Mouse (Mus musculus) forebrain, embryonic 13.5 days (tissue): ENCODE data around the gene Uroc1. TPM values are rescaled to one million over a fixed set of nuclear protein-coding genes. Genes with fewer than 3 reads are reported as not detected.

Experiments
- ATAC-seq: fragments of 200-750 bp; cut with Nextera tagmentation; 2 replicates; pipeline ENCODE4 v1.8.0; 2017
- H3K27ac ChIP-seq: fragments of 300-500 bp; sonication (generic); 2 replicates; pipeline ENCODE4 v1.5.1; 2015; ENCODE audit warnings: inconsistent platforms, mild to moderate bottlenecking, moderate library complexity
- H3K27me3 ChIP-seq: fragments of 300-500 bp; sonication (generic); 2 replicates; pipeline ENCODE4 v1.6.1; 2015; ENCODE audit warnings: mild to moderate bottlenecking, inconsistent platforms
- H3K36me3 ChIP-seq: fragments of 300-500 bp; sonication (generic); 2 replicates; pipeline ENCODE4 v1.6.1; 2015; ENCODE audit warnings: mild to moderate bottlenecking, inconsistent platforms; ENCODE audit not compliant: poor library complexity, severe bottlenecking
- H3K4me1 ChIP-seq: fragments of 300-500 bp; sonication (generic); 2 replicates; pipeline ENCODE4 v1.6.1; 2015; ENCODE audit warnings: inconsistent platforms
- H3K4me2 ChIP-seq: fragments of 300-500 bp; sonication (generic); 2 replicates; pipeline ENCODE4 v1.6.1; 2015; ENCODE audit warnings: inconsistent platforms, mild to moderate bottlenecking, moderate library complexity
- H3K4me3 ChIP-seq: fragments of 300-500 bp; sonication (generic); 2 replicates; pipeline ENCODE4 v1.5.1; 2015; ENCODE audit warnings: mild to moderate bottlenecking, inconsistent platforms
- H3K9ac ChIP-seq: fragments of 300-500 bp; sonication (generic); 2 replicates; pipeline ENCODE4 v1.6.1; 2015; ENCODE audit warnings: mild to moderate bottlenecking, inconsistent platforms
- H3K9me3 ChIP-seq: fragments of 300-500 bp; sonication (generic); replicated peaks from 2 replicates; pipeline ENCODE4 v1.6.1; 2016; ENCODE audit warnings: inconsistent platforms
- WGBS: fragments of 180-500 bp; shearing (Covaris S2); methylation state at CpG from one replicate; pipeline ENCODE4 v1.1.7; 2015; 5-methylcytosine and 5-hydroxymethylcytosine counted together
- polyA plus RNA-seq: library from polyadenylated mRNA; unstranded; fragments of >200 nt; fragmentation: Nextera tagmentation; extraction: Ambion mirVana; gene quantifications from 2 replicates; pipeline ENCODE4 v1.2.1, GENCODE M21; 2015

Uroc1 gene
- polyA plus RNA-seq, 1 experiment from 2014 or later = not detected

DNA sequence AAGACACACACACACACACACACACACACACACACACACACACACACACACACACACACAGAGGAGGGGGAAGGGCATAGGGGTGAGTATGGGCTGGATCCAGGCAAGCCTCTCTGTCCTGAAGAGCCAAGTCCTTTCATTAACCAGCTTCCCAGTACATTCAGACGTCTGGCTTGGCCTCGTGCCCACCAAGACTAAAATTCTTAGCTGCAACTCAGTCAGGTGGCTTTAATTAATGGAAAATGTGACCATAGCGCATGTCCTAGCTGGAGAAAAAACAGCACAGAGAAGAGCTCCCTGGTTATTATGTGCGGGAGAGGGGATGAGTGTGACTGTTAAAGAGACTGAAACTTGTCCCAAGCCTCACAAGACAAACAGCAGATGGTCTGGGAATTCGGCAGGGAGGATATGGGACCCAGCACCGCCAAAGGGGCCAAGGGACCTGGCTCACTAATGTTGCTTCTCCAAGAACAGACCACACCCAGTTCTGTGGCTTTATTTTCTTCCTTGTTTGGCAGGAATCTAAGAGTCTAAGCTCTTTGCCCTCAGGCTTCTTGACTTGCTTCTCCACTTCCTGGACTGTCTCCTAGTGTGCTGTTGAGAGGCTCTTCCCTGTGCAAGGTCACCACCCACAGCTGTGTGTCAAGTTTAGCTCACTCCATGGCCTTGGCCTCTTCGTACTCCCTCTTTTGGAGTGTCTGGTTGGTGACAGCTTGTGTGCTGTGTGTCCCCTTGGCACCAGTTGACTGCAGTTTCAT is 27.1 kb downstream of the Uroc1 start:
- peak overlapping the region; percentile 12; the same call in 1 of the 2 replicates for H3K27ac ChIP-seq
- no peak overlapping the region for H3K9ac ChIP-seq
- no peak overlapping the region for H3K4me2 ChIP-seq
- 42% methylated on average over 7 of the region's 7 CpGs for WGBS
- peak; percentile 77; the same call in 1 of the 2 replicates for ATAC-seq
- H3K9me3 ChIP-seq = no peaks in the 10 kb centered on the region
- H3K27me3 ChIP-seq = peaks cover 3% of the 10 kb centered on the region; the same call in 1 of the 2 replicates
- H3K36me3 ChIP-seq = no peaks in the 10 kb centered on the region
- H3K4me3 ChIP-seq = no peak overlapping the region
- peaks cover 21% of the 10 kb centered on the region for H3K4me1 ChIP-seq

DNA sequence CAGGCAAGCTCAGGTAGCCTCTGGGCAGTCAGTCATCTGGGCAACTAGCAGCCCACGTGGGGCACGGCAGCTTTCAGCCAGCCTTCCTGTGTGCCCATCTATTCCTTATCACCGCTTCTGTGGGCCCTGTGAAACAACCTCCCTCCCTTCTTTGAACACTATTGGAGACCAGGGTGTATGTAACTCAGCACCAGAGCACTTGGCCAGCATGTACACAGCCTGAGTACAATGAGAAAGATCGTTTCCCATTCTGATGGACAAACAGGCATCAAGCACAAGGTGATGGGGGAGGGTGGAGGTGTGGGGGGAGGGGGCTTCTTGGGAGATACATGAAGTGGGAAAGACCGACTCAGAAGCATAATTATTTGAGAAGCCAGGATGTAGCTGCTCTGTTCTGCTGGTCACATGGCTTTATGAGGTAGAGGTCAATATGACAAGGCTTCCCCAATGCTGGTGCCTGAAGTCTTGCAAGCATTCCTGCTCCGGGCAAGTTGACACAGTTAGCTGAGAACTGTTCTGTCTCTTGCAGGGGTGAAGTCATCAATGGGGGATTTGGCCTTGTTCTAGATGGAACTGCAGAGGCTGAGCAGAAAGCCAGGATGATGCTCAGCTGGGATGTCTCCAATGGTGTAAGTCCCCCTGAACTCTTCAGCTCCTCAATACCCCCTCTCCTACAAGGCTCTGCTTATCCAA is 28.0 kb downstream of the Uroc1 start:
- no peak overlapping the region for H3K9ac ChIP-seq
- 85% methylated on average over 6 of the region's 6 CpGs for WGBS
- no peak overlapping the region for H3K27ac ChIP-seq
- H3K4me3 ChIP-seq = no peak overlapping the region
- H3K4me1 ChIP-seq = peaks cover 21% of the 10 kb centered on the region
- H3K9me3 ChIP-seq = no peaks in the 10 kb centered on the region
- peaks cover 3% of the 10 kb centered on the region; the same call in 1 of the 2 replicates for H3K27me3 ChIP-seq
- H3K4me2 ChIP-seq = no peak overlapping the region
- no peak for ATAC-seq
- H3K36me3 ChIP-seq = no peaks in the 10 kb centered on the region

DNA sequence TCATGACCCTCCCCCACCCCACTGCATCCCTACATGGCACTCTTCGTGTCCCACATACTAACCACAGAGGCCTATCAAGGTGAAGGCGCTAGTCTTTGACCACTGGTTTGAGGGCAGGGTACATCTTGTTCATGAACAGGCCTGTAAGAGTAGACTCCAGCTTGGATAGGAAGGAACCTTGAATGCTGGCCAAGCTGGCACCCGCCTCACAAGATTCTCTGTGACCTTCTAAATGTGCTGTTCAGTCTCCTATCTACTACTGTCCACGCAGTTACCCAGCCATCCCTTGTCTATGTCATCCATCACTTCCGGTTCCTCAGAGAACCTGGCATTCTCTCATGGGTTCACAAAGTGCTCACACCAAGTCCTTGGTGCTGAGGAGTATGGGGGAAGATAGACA is 30.2 kb downstream of the Uroc1 start:
- Histone ChIP-seq H3K9ac (no peak overlapping the region), H3K4me2 (no peak overlapping the region), H3K4me1 (peaks cover 21% of the 10 kb centered on the region), H3K27ac (no peak overlapping the region), H3K4me3 (no peak overlapping the region), H3K9me3 (no peaks in the 10 kb centered on the region), H3K36me3 (no peaks in the 10 kb centered on the region), H3K27me3 (peaks cover 3% of the 10 kb centered on the region; the same call in 1 of the 2 replicates)
- no peak for ATAC-seq
- 91% methylated on average over 5 of the region's 5 CpGs for WGBS

DNA sequence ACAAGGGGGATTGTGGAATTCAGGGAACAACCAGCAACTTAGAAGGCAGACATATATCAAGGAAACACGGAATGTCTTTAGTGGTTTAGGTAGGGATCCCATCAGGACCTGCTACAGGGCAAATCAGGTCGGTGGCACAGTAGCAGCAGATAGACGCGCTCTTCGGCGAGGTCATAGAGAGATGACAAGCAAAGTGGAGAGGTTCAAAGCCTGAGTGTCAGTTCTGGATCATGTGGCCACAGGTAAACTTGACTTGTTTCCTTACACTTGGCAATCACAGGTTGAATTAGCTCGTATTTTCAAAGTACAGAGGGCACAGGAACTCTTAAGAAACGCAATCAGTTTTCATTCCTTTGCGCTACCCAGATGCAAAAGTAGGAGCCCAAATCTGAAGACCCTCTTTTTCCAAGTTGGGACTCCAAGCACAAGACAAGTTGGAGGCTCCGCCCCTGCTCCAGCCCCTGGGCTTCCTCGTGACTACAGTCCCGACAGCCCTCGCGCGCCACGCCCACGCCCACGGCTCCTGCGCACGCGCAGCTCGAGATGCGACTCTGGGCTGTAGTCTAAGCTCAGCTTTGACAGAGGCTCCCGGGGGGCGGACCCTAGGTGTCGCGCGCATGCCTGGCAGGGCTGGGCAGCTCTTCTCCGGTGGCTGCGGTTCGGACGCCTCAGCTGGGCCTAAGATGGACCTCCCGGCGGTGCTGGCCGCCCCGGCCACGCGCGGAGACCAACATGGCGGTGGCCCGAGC is 36.1 kb downstream of the Uroc1 start, which contains the start of gene Zxdc:
Gene Zxdc, plus strand, starts transcription at position 517 of the 749 bp plus-strand sequence.
- peak; percentile 98 for ATAC-seq
- no peaks in the 10 kb centered on the region for H3K9me3 ChIP-seq
- H3K4me3 ChIP-seq = peak within 1 kb of the TSS; percentile 94
- H3K4me2 ChIP-seq = peak within 1 kb of the TSS; percentile 99
- peaks cover 17% of the 10 kb centered on the region for H3K36me3 ChIP-seq
- peak within 1 kb of the TSS; percentile 91 for H3K9ac ChIP-seq
- peaks cover 30% of the 10 kb centered on the region for H3K4me1 ChIP-seq
- H3K27ac ChIP-seq = peak within 1 kb of the TSS; percentile 85
- WGBS = 5% methylated on average over 40 of the region's 41 CpGs
- H3K27me3 ChIP-seq = peaks cover 3% of the 10 kb centered on the region; the same call in 1 of the 2 replicates

DNA sequence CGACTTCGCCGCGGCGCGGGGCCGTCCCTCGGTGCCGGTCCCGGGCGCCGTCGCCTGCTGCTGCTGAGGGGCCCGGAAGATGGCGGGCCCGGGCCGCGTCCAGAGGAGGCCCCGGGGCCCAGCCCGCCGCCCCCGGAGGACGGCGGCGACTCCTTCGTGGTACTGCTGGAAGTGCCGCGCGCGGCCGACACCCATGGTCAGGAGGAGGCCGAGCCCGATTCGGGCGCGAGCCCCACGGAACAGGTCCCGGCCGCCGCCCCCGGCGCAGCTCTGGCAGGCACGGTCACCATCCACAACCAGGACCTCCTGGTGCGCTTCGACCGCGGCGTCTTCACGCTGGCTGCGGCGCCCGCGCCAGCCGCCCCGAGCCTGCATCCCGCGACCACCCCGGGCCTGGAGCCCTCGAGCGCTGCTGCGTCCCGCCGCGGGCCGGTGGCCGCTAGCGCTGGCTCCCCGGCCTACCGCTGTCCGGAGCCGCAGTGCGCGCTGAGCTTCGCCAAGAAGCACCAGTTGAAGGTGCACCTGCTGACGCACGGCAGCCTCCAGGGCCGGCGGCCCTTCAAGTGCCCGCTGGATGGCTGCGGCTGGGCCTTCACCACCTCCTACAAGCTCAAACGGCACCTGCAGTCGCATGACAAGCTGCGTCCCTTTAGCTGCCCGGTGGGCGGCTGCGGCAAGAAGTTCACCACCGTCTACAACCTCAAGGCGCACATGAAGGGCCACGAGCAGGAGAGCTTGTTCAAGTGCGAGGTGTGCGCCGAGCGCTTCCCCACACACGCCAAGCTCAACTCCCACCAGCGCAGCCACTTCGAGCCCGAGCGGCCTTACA is 36.9 kb downstream of the Uroc1 start:
- H3K4me1 ChIP-seq = peaks cover 30% of the 10 kb centered on the region
- peaks cover 25% of the 10 kb centered on the region for H3K36me3 ChIP-seq
- peak overlapping the region; percentile 85 for H3K27ac ChIP-seq
- H3K4me3 ChIP-seq = peak overlapping the region; percentile 94
- WGBS = under 1% methylated on average over 91 of the region's 98 CpGs
- peak overlapping the region; percentile 91 for H3K9ac ChIP-seq
- ATAC-seq = peak; percentile 83
- peaks cover 2% of the 10 kb centered on the region; the same call in 1 of the 2 replicates for H3K27me3 ChIP-seq
- no peaks in the 10 kb centered on the region for H3K9me3 ChIP-seq
- H3K4me2 ChIP-seq = peak overlapping the region; percentile 99

DNA sequence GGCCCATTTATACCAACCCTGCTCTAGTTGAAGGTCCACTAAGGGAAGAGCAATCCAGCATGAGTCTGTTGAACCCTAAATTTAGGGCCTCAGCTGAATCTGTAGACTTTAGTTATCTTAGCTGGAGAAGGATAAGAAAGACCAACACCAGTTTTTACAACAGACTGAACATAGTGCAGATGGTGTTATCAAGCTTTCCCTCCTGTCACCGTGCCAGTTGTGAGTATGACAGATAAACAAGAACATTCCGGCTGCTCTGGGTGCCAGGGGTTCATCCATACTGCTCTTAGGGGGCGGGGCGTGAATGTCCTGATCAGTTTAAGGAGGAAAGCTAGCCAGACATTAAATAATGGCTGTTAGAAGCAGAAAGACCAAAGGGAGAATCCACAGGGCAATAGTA is 41.6 kb downstream of the Uroc1 start:
- H3K4me3 ChIP-seq = no peak overlapping the region
- peaks cover 66% of the 10 kb centered on the region for H3K36me3 ChIP-seq
- no peak for ATAC-seq
- H3K4me2 ChIP-seq = no peak overlapping the region
- no peaks in the 10 kb centered on the region for H3K27me3 ChIP-seq
- no peak overlapping the region for H3K27ac ChIP-seq
- H3K9me3 ChIP-seq = no peaks in the 10 kb centered on the region
- peaks cover 26% of the 10 kb centered on the region for H3K4me1 ChIP-seq
- 95% methylated on average over 4 of the region's 4 CpGs for WGBS
- H3K9ac ChIP-seq = no peak overlapping the region

DNA sequence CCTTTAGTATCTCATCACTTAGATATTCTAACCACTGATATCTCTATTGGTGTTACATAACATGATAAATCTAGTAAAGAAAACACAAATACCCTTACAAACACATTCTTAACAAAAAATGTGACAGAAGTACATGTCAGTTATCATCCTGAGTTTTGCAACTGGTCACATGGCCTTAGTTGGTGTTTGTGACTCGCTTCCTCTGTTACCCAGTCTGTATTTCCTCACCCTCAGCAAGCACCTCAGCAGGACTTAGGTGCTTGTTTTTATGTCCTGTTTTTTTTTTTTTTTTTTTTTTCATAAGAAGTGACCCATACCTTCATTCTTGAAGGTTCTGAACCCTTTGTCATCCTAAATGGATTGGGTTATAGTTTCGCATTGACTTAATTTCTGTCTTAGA is 44.6 kb downstream of the Uroc1 start:
- Histone ChIP-seq H3K4me2 (no peak overlapping the region), H3K27me3 (no peaks in the 10 kb centered on the region), H3K4me1 (peaks cover 5% of the 10 kb centered on the region), H3K27ac (no peak overlapping the region), H3K9ac (no peak overlapping the region), H3K9me3 (no peaks in the 10 kb centered on the region), H3K4me3 (no peak overlapping the region), H3K36me3 (peaks cover 92% of the 10 kb centered on the region)
- WGBS = 94% methylated on average over 2 of the region's 2 CpGs
- no peak for ATAC-seq

DNA sequence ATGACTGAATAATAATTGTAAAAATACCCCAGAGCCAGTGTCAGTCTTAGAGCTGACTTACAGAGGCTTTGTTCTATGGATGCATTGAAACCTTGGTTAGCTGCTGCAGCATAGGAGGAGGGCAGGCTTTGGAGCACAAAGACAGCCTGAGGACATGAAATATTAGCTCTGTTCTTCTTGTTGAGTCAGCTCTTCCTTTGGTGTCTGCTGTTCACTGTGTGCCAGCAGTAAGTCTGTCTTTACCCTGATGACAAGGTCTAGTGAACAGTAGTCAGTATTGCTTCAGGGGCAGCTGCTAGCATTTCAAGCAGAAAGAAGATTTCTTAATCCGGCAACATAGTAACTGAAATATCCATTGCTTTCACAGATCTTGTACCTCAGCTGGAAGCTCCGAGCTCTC is 48.4 kb downstream of the Uroc1 start:
- H3K4me2 ChIP-seq = no peak overlapping the region
- H3K27ac ChIP-seq = no peak overlapping the region
- H3K4me3 ChIP-seq = no peak overlapping the region
- H3K9me3 ChIP-seq = no peaks in the 10 kb centered on the region
- H3K9ac ChIP-seq = no peak overlapping the region
- H3K4me1 ChIP-seq = no peaks in the 10 kb centered on the region
- 95% methylated on average over 2 of the region's 2 CpGs for WGBS
- H3K36me3 ChIP-seq = peaks cover 91% of the 10 kb centered on the region
- H3K27me3 ChIP-seq = no peaks in the 10 kb centered on the region
- no peak for ATAC-seq

DNA sequence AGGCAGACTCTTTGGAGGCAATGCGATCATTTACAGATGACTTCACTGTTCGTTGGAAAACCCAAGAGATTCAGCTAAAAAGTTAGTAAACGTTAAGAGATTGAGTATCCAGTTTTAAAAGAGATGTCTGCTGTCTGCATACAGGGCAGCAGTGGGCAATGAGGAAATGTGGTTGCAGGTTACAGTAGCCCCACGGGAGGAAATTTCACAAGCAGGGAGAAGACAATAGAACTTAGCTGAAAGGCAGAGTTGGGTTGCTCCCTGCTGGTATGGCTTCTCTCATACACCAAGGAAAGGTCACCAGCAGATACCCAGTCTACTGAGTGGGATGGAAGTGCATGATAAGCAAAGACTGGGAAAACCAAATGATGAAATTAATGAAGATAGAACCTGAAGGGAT is 57.5 kb downstream of the Uroc1 start:
- no peaks in the 10 kb centered on the region for H3K9me3 ChIP-seq
- H3K9ac ChIP-seq = no peak overlapping the region
- peaks cover 69% of the 10 kb centered on the region for H3K36me3 ChIP-seq
- H3K27ac ChIP-seq = no peak overlapping the region
- no peaks in the 10 kb centered on the region for H3K27me3 ChIP-seq
- 85% methylated on average over 4 of the region's 4 CpGs for WGBS
- ATAC-seq = no peak
- no peak overlapping the region for H3K4me2 ChIP-seq
- no peaks in the 10 kb centered on the region for H3K4me1 ChIP-seq
- no peak overlapping the region for H3K4me3 ChIP-seq

DNA sequence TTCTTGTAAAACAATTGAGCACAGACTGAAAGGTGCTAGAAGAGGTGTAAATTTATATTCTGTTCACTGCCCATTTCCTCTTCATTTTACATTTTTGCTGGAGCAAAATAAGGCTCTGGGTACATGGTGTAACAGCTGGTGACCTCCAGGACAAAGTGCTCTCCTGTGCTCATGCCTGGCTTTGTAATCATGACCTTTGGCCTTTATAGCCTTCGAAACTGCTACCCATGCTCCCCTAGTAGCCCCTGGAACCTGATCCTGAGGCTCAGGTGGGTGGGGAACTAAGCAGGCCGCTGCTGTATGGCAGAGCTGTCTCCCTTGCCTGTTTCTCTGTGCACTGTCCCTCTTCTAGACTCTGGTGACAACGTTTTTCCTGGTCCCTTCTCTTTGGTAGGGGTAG is 60.9 kb downstream of the Uroc1 start:
- Histone ChIP-seq H3K9ac (no peak overlapping the region), H3K4me2 (no peak overlapping the region), H3K9me3 (no peaks in the 10 kb centered on the region), H3K27me3 (no peaks in the 10 kb centered on the region), H3K4me1 (no peaks in the 10 kb centered on the region), H3K36me3 (peaks cover 51% of the 10 kb centered on the region), H3K4me3 (no peak overlapping the region), H3K27ac (no peak overlapping the region)
- no peak for ATAC-seq
- 76% methylated on average over 3 of the region's 3 CpGs for WGBS

DNA sequence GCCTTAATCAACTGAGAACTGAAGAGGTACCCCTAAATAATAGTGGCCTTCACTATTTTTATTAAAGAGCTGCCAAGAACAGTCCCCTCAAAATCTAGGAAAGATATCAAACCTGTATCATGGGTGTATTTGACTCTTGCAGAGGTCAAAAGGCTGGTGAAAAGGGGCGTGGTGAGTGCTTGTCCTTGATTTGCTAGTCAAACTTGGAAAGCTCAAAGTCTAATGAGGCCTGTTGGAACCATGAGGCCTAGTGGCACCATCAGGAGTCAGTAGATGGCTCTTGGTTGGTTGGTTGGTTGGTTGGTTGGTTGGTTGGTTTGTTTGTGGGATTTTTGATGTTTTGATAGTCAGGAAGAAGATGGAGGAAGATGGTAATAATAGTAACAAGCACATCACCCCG is 62.7 kb downstream of the Uroc1 start:
- Histone ChIP-seq H3K27me3 (no peaks in the 10 kb centered on the region), H3K27ac (no peak overlapping the region), H3K4me1 (no peaks in the 10 kb centered on the region), H3K4me2 (no peak overlapping the region), H3K9me3 (no peaks in the 10 kb centered on the region), H3K4me3 (no peak overlapping the region), H3K36me3 (peaks cover 51% of the 10 kb centered on the region), H3K9ac (no peak overlapping the region)
- WGBS = 96% methylated on average over 2 of the region's 2 CpGs
- ATAC-seq = no peak
